Mouse (Mus musculus) CD4-positive, CD25-positive, alpha-beta regulatory T cell, adult 2 months (primary cell): ENCODE measurements around the gene Sh3d21.
A peak's percentile ranks its signal among the peaks of the same experiment; 100 is the strongest.

Source experiments
- DNase-seq: peaks from one replicate; pipeline ENCODE4 v3.0.0-alpha.2; 2012; ENCODE audit warnings: low read depth, low spot score

The Sh3d21 gene

DNA sequence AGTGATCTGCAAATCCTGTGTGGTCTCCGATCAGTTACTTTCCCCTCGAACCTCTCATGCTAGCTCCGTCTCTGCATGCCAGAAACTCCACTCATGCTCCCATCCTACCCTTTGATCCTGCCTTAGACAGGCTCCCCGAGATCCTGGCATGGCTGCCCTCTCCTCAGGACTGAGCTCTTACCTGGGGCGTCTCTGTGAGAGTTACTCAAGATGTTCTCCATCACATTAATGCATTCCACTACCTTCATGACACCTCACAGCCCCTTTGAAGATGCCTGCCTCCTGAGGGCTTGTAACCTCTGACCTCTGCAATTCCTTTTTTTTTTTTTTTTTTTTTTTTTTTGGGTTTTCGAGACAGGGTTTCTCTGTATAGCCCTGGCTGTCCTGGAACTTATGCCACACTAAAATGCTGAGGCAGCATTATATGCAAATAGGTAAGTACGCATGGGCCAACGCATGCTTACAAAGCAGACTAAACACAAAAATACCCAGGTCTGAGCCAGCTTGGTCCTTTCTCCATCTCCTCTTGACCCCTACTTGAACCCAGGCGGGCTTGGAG lies 16.2 kb downstream of the Sh3d21 start:
- no peak for DNase-seq

DNA sequence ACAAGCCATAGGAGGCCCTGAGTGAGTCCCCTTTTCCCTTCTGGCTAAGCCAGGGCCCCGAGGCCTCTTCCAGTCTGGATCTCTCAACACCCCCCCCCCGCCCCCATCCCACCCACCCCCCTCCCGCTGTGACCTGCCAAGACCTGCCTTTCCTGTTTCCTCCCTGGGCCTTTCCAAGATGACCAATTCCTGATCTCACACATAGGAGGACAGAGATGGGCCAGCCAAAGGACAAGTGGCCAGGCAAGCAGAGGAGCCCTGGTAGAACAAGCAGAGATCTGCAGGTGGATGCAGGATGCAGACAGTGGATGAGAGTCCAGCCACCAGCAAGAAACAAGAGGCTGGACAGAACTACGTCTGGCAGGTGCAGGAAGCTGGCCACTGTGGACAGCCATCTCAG lies 17.9 kb downstream of the Sh3d21 start:
- DNase-seq: no peak

DNA sequence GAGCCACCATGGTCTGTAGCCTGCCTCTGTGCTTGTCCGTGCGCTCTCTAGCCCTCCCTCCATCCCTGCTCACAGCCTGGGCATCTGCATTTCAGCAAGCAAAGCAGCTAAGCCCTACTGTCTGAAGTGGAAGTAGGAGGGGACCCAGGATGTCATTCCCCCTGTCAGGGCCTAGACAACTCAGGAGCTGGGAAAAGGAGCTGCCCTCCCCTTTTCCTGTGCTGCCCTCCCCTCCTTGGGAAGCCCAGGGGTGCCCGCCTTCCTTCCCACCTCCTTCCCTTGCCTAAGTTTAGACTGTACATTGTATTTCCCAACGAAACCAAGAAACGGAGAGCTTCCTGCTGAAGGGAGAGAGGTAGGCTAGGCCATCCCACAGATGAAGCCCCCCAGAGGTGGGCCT lies 22.3 kb downstream of the Sh3d21 start:
- DNase-seq: no peak

DNA sequence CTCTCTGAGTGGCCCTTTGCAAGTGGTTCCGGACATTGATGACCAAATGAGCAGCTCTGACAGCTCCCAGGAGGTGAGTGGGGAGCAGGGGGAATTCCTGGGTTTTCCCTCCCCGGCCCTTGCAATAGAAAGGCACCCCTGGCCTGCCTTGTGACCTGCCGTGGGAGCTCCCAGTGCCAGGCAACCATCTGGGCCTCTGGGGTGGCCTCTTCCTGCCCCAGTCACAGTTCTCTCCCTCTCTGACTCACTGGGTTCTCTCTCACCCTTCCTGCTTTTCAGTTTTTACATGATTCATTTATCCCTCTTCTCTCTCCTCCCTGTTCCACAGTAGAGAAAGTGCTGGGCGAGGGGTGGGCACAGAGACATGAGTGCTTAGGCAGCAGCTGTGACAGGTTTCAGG lies 25.5 kb downstream of the Sh3d21 start:
- no peak for DNase-seq

DNA sequence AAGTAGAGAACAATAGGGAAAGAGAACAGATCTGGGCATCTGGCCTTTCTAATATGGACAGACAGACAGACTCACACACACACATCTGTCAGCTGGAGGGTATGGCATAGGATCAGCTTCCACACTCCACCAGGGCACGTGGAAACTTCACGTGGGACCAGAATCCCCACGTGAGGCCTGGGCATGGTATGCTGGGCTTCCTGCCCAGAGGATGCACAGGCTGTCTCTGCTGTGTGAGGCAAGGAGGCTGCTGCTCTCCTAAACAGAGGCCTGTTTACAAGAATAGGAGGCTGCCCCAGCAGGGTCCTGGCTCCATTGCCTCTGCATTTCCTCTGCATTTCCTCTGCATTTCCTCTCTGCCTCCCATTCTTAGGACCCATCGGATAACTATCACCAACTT lies 28.7 kb downstream of the Sh3d21 start:
- no peak for DNase-seq

DNA sequence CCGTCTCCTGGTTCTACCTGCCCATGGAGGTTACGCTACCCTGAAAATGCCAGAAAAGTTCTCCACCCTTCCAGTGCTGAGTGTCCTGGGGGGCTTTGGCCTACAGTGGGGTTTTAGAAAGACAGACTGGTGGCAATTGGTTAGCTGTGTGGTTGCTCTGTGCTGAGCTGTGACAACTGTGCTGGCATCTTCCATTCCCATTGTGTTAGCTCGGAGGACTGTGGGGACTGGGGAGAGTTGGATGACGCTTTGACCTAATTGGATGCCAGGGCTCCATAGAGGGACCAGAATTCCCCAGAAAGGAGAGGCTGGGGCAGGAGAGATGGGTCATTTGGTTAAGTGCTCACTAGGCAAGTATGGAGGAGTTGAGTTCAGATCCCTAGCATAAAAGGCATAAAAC lies 29.1 kb downstream of the Sh3d21 start:
- no peak for DNase-seq

DNA sequence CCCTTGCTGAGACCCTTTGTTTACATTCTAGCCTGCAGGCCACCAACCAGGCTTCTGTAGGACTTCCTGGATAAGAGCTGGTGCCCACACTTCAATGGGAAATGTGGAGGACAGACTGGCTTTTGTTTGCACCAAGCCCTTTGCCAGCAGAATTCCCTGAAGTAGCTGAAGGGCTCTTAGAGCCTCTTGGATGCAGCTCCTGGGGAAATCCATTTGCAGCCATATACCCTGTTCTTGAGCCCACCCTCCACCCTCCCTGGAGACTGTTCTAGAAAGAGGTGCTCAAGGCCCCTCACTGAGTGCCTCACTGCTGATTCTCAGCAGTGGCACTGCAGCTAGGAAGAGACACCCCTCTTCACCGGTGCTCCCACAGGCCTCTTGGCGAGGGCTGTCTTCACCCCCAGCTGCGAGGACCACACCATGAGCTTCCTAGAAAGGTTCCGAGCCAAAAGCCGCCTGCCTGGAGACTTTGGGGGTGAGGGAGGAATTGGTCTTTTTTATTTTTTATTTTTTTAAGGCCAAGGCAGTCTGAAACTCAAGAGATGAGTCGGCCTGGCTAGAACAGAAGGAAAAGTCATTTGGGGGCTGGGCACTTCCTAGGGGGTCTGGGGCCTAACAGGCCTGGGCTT lies 30.5 kb downstream of the Sh3d21 start:
- DNase-seq: no peak

DNA sequence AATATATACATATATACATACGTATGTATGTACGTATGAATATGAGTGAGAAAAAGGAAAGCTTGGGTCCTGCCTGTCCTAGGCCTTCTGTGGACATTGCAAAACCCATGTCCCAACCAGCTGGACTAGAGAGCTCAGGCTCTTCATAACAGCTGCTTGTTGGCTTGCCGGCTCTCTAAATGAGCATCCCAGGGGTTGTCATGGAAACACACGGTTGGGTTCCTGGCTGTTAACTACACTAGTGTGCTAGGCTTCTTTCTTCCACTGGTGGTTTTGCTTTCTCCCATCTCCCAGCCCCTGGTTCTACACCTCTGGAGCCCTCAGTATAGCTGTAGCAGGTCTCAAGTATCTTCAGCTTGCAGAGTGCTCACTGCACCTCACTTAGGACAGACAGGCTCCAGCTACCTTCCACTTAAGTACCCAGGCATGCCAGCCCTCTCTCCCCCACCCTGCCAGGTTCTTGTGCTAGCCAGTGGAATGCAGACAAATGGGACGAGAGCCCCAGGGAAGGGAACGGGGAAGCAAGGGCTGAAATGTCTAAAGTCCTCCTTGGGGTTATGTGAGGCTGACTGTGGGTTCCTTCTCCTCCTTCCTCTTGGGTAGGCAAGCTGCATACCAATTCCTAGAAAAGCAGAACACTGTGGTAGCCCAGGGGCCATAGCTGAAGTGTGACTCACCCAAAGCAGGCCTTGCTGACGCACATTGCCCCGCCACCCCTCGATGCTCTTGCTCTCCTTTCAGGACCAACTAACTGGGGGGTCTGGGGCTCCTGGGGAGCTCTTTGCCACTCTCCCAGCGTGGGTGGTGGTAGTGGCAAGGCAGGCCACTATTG lies 31.8 kb downstream of the Sh3d21 start:
- DNase-seq: no peak

DNA sequence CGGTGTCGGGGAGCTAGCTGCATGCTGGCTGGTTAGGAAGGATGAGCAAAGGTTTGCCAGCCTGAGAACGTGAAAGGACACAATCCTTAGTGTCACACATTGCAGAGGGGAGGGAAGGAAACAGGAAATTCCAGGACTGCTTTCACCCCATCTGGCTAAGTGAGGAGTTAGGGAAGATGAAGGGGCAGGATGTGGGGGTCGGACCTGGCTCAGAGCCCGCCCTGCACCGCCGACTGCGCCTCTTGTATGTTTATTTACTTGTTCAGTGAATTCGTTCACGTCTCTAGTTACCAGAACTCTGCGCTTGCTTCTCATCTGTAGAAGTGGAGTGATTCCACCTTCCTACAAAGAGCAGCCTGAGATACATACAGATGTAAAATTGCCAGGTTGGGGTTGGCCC lies 32.8 kb downstream of the Sh3d21 start:
- DNase-seq: no peak

DNA sequence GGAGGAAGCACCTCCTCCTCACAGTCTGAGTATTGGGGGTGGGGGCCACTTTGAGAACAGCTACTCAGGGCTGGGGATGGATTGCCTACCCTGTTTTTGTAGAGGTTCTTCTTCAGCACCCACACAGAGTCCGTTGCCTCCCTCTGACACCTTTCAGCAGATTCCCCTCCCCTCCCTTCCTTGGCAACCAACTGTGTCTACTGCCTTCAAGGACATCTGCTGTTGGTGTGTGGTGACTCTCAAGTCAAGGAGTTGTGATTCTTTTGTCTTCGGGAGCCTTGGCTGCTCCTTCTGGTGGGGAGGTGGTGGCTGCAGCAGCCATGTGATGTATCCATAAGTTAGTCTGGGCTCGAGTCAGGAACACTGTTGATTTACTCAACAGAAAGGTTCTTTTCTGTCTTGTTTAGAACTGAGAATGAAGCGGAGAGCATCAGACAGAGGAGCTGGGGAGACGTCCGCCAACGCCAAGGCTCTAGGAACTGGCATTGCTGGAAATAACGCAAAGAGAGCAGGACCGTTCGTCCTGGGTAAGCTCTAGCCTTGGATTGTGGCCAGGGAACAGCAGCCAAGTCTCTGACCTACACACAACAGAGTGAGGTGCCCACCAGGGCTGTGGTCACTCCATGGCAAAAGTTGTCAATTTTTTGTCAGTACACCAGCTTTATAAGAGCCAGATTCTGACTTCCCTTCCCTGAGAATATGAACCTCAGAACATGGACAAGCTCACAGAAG lies 39.8 kb downstream of the Sh3d21 start:
- no peak for DNase-seq

DNA sequence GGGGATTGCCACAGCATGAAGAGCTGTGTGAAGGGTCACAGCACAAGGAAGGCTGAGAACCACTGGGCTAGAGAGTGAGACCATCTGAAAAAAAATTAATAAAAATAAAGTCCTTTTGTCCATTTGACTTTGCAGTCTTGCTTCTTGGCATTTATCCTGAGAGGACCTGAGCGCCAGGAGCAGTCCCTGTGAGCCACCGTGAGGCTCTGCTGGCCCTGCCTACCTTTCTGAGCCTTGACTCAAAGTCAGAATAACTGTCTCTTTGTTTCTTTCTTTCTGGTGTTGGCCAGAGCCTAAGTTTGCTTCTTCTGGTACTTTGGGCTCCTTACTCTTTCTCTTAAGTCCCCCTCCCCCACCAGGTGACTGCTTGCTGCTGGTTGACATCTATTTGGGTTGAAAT lies 42.8 kb downstream of the Sh3d21 start:
- no peak for DNase-seq

DNA sequence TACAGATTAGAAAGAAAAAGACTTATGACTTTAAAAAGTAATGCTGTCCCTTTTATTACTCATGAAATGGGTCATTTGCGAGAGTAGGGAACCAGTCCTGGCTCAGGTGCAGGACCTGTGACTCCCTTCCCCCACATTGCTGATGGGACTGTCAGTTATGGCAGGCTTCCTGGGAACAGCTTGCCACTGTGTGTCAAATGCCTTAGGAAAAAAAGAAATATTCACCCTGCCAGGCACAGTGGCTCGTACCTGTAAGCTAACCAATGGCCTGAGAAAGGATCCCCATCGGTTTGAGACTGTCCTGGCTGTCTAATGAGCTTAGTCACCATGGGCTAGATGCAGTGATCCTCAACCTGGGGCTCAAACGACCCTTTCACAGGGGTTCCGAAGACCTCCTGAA lies 43.2 kb downstream of the Sh3d21 start:
- no peak for DNase-seq

DNA sequence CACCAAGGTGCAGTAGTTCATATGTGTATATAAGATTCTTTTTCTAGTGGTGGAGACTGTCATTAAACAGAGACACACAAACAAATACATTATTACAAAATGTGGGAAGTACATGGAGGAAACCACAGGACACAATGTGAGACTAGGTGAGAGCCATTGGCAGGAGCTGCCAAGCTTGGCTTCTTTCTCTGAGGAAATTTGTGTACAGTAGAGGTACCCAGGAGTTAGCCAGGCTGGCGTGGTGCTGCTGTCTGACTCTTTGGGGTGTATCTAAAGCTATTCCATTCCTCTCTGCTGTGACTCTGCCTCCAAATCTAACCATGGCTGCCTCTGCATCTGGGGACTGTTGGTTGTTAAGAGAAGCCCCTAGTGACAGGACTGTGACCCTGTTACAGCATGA lies 44.2 kb downstream of the Sh3d21 start:
- no peak for DNase-seq

DNA sequence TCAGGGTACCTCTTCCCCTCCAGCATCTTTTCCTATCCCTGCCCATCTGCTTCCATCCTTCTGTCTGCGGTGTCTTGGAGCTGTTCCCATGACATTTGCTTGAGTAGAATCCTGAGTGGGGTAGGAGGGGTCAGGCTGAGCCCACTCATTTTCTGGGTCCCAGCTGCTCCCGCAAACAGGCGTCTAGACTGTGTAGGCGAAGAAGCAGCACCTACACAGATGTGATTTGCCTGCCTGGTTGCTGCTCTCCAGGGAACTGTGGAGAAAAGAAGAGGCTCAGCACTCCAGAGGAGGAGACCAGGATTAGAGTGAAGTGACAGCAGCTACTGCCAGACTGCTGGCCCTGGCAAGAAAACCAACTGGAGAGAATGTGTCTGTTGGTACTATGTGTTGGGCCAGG lies 44.6 kb downstream of the Sh3d21 start:
- no peak for DNase-seq

DNA sequence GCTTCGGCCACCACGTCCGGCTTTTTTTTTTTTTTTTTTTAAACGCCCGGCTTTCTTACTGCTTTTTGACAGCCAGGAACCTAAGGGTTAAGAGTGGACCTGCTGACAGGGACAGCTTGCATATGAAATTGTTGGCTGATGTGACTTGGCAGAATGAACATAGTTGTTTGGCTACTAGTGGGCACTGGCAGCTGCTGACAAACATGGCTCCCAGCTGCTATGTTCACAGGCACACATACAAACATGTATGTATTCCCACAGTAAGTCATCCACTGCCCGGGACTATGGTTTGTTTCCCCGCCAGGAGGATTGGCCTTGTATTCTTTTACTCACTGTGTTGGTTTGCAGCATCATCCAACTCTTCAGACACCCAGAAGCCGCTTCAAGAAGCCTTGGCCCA lies 46.2 kb downstream of the Sh3d21 start:
- no peak for DNase-seq

DNA sequence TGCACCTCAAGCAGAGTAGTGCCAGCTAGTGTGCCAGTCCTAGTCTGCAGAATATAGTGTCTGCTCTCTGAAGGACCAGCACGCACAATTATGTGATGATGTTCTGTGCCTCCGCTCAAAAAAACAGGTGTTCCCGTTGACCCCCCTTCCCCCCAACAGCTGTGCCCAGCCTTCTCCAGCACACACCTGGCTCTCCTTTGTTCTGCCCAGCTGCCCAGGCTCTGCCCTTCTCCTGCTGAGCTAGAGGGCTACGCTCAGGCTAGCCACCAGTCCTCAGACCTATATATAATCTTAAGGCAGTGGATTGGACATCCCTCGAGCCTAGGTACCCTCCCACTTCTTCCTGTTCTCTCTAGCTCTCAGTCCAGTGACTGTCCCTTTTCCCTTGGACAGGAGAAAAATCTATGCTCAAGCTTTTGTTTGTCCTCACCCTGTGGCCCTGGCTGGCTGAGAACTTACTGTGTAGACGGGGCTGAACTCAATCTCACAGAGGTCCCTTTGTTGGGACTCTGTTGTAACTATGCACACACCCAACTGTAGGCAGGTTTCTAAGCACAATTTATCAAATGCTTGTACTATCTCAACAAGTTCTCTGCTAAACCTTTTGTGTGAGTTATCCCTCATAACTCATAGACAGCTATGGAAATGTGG lies 47.3 kb downstream of the Sh3d21 start:
- DNase-seq: no peak

DNA sequence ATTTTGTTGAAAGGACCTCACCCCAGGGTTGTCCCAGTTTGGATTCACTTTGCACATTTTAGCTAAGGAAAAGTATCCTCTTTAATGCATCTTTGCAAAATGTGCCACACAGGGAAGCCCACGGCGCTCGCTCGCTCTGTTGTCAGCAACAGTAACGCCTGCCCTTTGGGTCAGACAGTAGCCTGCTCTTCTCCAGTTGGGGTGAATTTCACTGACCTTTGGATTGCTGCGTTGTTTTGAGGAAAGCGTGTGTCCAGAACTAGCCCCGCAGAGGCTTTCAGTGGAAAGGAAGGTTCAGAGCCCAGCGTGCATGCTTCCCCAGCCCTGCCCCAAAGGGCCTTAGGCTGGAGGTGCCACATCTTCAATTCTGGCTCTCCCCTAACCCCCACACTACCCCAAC lies 47.9 kb downstream of the Sh3d21 start:
- no peak for DNase-seq

DNA sequence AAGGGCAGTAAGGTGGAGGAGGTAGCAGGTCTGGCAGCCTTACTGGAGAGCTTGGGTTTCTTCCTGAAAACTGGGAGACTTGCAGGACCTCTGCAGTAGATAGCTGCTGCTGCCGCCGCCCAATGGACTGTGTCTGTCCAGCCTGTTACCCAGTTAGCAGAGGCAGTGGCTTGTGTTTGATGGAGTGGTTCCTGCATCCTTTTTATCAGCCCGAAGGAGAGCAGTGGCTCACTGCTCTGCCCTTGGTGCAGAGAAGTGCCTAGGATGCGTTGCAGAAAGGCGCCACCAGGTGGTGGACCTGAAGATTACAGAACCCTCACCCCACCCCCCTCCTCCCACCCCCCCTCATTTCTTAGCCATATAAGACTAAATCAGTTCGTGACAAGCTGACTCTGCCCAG lies 49.3 kb downstream of the Sh3d21 start:
- peak; percentile 88 for DNase-seq

DNA sequence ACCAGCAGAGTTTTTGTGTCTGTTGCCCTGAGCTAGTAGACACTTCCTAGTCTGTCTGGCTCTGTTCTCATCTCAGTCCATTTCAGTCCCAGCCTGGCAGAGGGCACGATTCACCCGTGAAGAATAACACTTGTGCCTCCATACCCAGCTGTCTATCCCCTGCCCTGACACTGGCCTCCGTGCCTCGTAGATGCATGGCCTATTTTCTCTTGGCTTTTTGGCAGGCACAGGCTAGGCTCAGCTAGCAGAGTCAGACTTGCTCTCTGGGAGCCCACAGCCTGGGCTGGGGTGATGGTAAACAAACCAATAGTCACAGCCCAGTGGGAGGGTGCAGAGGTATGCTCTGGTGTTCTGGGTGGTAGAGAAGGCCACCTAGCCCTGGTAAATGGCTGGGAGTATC lies 50.0 kb downstream of the Sh3d21 start:
- no peak for DNase-seq

DNA sequence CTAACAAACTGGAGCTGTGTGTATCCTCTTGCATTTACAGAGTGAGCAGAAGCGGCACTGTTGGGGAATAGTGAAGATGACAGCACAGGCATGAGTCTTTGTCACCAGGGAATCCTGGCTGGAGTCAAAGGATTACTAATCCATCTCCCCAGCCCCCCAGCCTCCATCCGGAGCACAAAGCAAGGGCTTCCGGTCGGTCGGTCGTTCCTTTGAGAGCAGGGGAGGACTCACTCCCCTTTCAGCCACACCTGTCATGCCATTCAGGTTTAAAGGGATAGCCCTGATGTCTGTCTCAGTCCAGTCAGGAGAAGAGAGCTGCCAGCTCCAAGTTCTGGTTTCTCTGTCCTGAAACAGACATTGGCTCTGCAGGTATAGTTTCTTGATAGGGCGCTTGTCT lies 52.1 kb downstream of the Sh3d21 start:
- no peak for DNase-seq

DNA sequence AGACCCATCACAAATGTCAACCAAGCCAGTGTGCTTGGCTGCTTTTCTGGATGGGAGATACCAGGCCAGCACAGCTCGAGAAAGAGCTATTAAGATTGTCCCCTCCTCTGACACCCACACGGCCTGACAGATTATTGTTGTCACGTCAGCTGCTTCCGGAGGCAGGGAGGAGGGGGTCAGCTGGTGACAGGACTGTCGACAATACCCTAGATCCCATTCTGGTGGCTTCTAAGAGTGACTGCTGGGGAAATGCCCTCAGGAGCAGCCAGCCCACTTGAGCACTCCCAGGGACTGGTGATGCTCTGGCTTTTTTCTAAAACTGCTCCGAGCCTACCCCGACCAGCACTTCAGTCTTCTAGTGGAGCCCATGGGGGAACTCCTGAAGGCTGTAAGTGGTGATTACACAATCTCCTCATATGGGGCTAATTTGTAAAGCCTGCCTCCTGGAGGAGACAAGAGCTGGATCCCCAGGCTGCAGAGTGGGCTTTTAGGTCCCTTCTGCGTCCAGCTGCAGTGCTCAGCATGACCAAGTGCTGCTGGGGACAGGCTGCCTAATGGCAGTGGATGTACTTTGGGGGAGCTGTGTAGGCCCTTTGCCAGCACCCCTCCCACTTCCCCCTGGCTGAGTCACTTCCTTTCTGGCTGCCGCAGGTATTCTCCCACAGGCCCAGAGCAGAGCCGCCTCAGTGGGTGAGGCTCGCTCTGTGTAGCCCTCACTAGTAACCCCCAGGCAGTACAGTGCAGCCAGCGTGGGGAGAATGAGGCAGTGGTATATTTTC lies 52.7 kb downstream of the Sh3d21 start:
- peak; percentile 90 for DNase-seq
